ENCODE assay signal across 21 mouse cellular contexts in the genomic region with DNA sequence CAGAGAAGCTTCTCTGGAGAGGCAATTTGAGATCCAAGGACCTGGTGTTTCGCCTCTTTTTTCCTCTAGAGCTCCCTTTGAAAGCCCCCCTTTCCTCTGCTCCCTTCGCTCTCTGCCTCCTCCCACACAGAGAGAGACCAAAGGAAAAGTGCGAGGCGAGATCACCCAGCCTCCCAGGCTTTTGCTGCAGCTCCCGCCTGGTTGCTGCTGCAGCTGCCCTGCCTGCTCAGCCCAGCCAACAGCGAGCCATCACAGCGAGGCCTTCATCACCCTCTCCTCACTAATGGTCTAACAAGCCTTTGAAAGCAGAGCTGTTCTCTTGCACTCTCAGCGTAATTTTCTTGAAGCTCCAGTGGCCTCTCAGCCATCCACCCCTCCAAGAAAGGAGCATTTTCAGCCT.
DNase-seq lines count a peak whose midpoint lies in the region; ATAC-seq and TF ChIP-seq lines count a peak whose summit lies in the region.
"Had no signal": no experiment of that assay in that cellular context is flagged by ENCODE, and none has a peak within 500 bp of the region (broad histone marks: within the 10 kb centered on the region; RNA-seq: fewer than 3 reads in every experiment).

No protein-coding gene starts in this region.

- H3K4me2 ChIP-seq in forebrain, embryonic 13.5 days: no peak overlapping the region
- no peak overlapping the region for H3K4me2 ChIP-seq in forebrain, embryonic 12.5 days
- no peak overlapping the region for H3K4me2 ChIP-seq in kidney, postnatal 0 days (ENCODE audit: low read length)
- H3K4me2 ChIP-seq in midbrain, embryonic 16.5 days (ENCODE audit: low read length): no peak overlapping the region
- H3K4me2 ChIP-seq: heart, embryonic 13.5 days; hindbrain, embryonic 12.5 days had no signal

- H3K27me3 ChIP-seq in forebrain, embryonic 13.5 days: no peaks in the 10 kb centered on the region; the same call in 1 of the 2 replicates
- peaks cover 25% of the 10 kb centered on the region for H3K27me3 ChIP-seq in forebrain, embryonic 12.5 days
- H3K27me3 ChIP-seq in kidney, postnatal 0 days (ENCODE audit: insufficient read depth, low read length): no peaks in the 10 kb centered on the region
- H3K27me3 ChIP-seq in midbrain, embryonic 16.5 days (ENCODE audit: control insufficient read depth, insufficient read depth, low read depth, low read length): no peaks in the 10 kb centered on the region
- H3K27me3 ChIP-seq: heart, embryonic 13.5 days; hindbrain, embryonic 12.5 days had no signal

- TF ChIP-seq CTCF in kidney, postnatal 0 days (IDR thresholded peaks at IDR 0.05; ENCODE audit: low read depth): no peak

- 31% methylated on average over 8 of the region's 8 CpGs for whole genome bisulfite sequencing in forebrain, embryonic 13.5 days
- 32% methylated on average over 8 of the region's 8 CpGs for WGBS in forebrain, embryonic 12.5 days
- WGBS in kidney, postnatal 0 days: 9% methylated on average over 7 of the region's 8 CpGs
- WGBS in midbrain, embryonic 16.5 days: 39% methylated on average over 8 of the region's 8 CpGs

- H3K27ac ChIP-seq in forebrain, embryonic 13.5 days: no peak overlapping the region; the same call in 1 of the 2 replicates
- H3K27ac ChIP-seq in forebrain, embryonic 12.5 days: no peak overlapping the region
- H3K27ac ChIP-seq in kidney, postnatal 0 days: no peak overlapping the region
- H3K27ac ChIP-seq in midbrain, embryonic 16.5 days (ENCODE audit: low read length): peak overlapping the region; percentile 45
- H3K27ac ChIP-seq: embryonic facial prominence, embryonic 10.5 days; heart, embryonic 13.5 days; hindbrain, embryonic 12.5 days; hindbrain, postnatal 0 days had no signal

- no peak overlapping the region for H3K9ac ChIP-seq in forebrain, embryonic 13.5 days
- no peak overlapping the region for H3K9ac ChIP-seq in forebrain, embryonic 12.5 days
- H3K9ac ChIP-seq in kidney, postnatal 0 days (ENCODE audit: low read depth, low read length): no peak overlapping the region
- H3K9ac ChIP-seq in midbrain, embryonic 16.5 days (ENCODE audit: low read depth, low read length): no peak overlapping the region; the same call in 1 of the 2 replicates
- H3K9ac ChIP-seq: forebrain, postnatal 0 days; heart, embryonic 13.5 days; hindbrain, embryonic 12.5 days had no signal

- peaks cover 7% of the 10 kb centered on the region; the same call in 1 of the 2 replicates for H3K4me1 ChIP-seq in forebrain, embryonic 13.5 days
- peaks cover 3% of the 10 kb centered on the region; the same call in 1 of the 2 replicates for H3K4me1 ChIP-seq in forebrain, embryonic 12.5 days
- no peaks in the 10 kb centered on the region for H3K4me1 ChIP-seq in kidney, postnatal 0 days (replicated peaks; ENCODE audit: insufficient read depth, low read length)
- H3K4me1 ChIP-seq in midbrain, embryonic 16.5 days (ENCODE audit: control insufficient read depth, insufficient read depth, low read length): peaks cover 5% of the 10 kb centered on the region; the same call in 1 of the 2 replicates
- H3K4me1 ChIP-seq: hindbrain, embryonic 12.5 days had no signal

- DNase-seq in kidney, postnatal 0 days (ENCODE audit: low spot score): peak; percentile 15
- no peak for DNase-seq in kidney, adult 11 months
- DNase-seq in brain, adult 2 months (ENCODE audit: low read depth, low spot score): peak; percentile 36
- DNase-seq in ovary, postnatal 36 days (ENCODE audit: low spot score): no peak
- DNase-seq: adrenal gland, postnatal 10 days; B cell, adult 2 months; cerebellum, adult 18-20 months; cerebellum, adult 9-11 months; forebrain, postnatal 0 days; gastrocnemius, postnatal 36 days; heart, adult 11 months; heart, postnatal 36 days had no signal

- ATAC-seq in forebrain, embryonic 13.5 days: peak; percentile 38; the same call in 1 of the 2 replicates
- ATAC-seq in forebrain, embryonic 12.5 days (ENCODE audit: low FRiP score): no peak
- no peak for ATAC-seq in kidney, postnatal 0 days (replicated peaks; ENCODE audit: low FRiP score, low read depth)
- ATAC-seq in midbrain, embryonic 16.5 days: peak; percentile 72; the same call in 1 of the 2 replicates
- ATAC-seq: CD4-positive, CD25-positive, alpha-beta regulatory T cell, adult 4 months; forebrain, postnatal 0 days; hindbrain, postnatal 0 days had no signal

- no peaks in the 10 kb centered on the region for H3K9me3 ChIP-seq in forebrain, embryonic 13.5 days (replicated peaks)
- no peaks in the 10 kb centered on the region for H3K9me3 ChIP-seq in forebrain, embryonic 12.5 days
- H3K9me3 ChIP-seq in kidney, postnatal 0 days (replicated peaks; ENCODE audit: low read length): no peaks in the 10 kb centered on the region
- H3K9me3 ChIP-seq in midbrain, embryonic 16.5 days (replicated peaks; ENCODE audit: control insufficient read depth, low read length, poor library complexity, severe bottlenecking): no peaks in the 10 kb centered on the region
- H3K9me3 ChIP-seq: embryonic facial prominence, embryonic 10.5 days; heart, embryonic 13.5 days; hindbrain, embryonic 12.5 days had no signal

- H3K4me3 ChIP-seq in forebrain, embryonic 13.5 days: no peak overlapping the region
- no peak overlapping the region for H3K4me3 ChIP-seq in forebrain, embryonic 12.5 days (replicated peaks)
- no peak overlapping the region for H3K4me3 ChIP-seq in kidney, postnatal 0 days (replicated peaks; ENCODE audit: low read depth, low read length)
- H3K4me3 ChIP-seq in midbrain, embryonic 16.5 days (ENCODE audit: low read depth, low read length): no peak overlapping the region
- H3K4me3 ChIP-seq: embryonic facial prominence, embryonic 10.5 days; heart, embryonic 13.5 days; hindbrain, embryonic 12.5 days had no signal

- peaks cover 11% of the 10 kb centered on the region; the same call in 1 of the 2 replicates for H3K36me3 ChIP-seq in forebrain, embryonic 13.5 days (ENCODE audit: poor library complexity, severe bottlenecking)
- no peaks in the 10 kb centered on the region; the same call in 1 of the 2 replicates for H3K36me3 ChIP-seq in forebrain, embryonic 12.5 days (replicated peaks)
- H3K36me3 ChIP-seq in kidney, postnatal 0 days (ENCODE audit: insufficient read depth, low read length): no peaks in the 10 kb centered on the region
- H3K36me3 ChIP-seq in midbrain, embryonic 16.5 days (ENCODE audit: control insufficient read depth, insufficient read depth, low read length): peaks cover 2% of the 10 kb centered on the region; the same call in 1 of the 2 replicates
- H3K36me3 ChIP-seq: embryonic facial prominence, embryonic 10.5 days; G1E; heart, embryonic 13.5 days had no signal

Comparison
In these comparisons a context has a peak if more than half of its experiments do, and no peak if none do; other contexts are left out.
1. ATAC-seq: peak in forebrain, embryonic 13.5 days (single experiment) and midbrain, embryonic 16.5 days (single experiment); none in forebrain, embryonic 12.5 days (single experiment) and kidney, postnatal 0 days (single experiment).
2. DNase-seq: peak in kidney, postnatal 0 days (single experiment) and brain, adult 2 months (single experiment); none in kidney, adult 11 months (single experiment) and ovary, postnatal 36 days (single experiment).